Comparison of ENCODE assay signal across 10 mouse cellular contexts in the genomic region with DNA sequence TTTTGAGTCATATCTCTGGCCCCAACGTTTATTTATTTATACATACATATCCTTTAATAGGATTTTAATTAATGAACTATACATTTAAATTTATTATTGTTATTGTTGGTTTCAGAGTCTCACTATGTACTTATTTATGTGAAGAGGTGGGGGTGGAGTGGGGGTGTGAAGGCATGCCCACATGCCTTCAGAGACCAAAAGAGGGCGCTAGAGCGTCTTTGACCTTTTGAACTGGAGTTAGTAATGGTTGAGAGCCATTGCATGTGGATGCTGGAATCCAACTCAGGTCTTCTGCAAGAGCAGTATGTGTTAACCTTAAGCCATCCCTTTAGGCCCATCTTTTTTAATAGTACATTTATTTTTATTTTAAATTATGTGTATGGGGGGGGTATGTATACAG. TPM values are rescaled to one million over a fixed set of nuclear protein-coding genes. Genes with fewer than 3 reads are reported as not detected.
DNase-seq lines count a peak whose midpoint lies in the region; ATAC-seq and TF ChIP-seq lines count a peak whose summit lies in the region.
"Had no signal": no experiment of that assay in that cellular context is flagged by ENCODE, and none has a peak within 500 bp of the region (broad histone marks: within the 10 kb centered on the region; RNA-seq: fewer than 3 reads in every experiment).

No protein-coding gene starts in this region.

- no peak overlapping the region for H3K4me2 ChIP-seq in kidney, postnatal 0 days (ENCODE audit: low read length)
- H3K4me2 ChIP-seq in kidney, embryonic 16.5 days (replicated peaks; ENCODE audit: low read depth, low read length), result no peak overlapping the region

- H3K36me3 ChIP-seq in kidney, postnatal 0 days (ENCODE audit: insufficient read depth, low read length), result peaks cover 19% of the 10 kb centered on the region
- H3K36me3 ChIP-seq in kidney, embryonic 16.5 days (ENCODE audit: insufficient read depth, low read length), result peaks cover 22% of the 10 kb centered on the region
- H3K36me3 ChIP-seq in MEL (ENCODE audit: control insufficient read depth in 1 of 2, insufficient read depth in 2 of 2, low read length in 2 of 2), result peaks cover 2 to 22% of the 10 kb centered on the region in 2 experiments; a peak in 3 of 4 replicates

- no peak for DNase-seq in kidney, postnatal 0 days (ENCODE audit: low spot score)
- peak; percentile 52 for DNase-seq in MEL (ENCODE audit: low read depth, low spot score)
- peak; percentile 59 for DNase-seq in lung, postnatal 36 days
- DNase-seq in frontal cortex, postnatal 25 days (ENCODE audit: low spot score in 2 of 2), result no peak
- DNase-seq in right cerebral cortex, postnatal 25 days, result no peak
- no peak for DNase-seq in cerebellum, postnatal 25 days

- no peaks in the 10 kb centered on the region for H3K9me3 ChIP-seq in kidney, postnatal 0 days (replicated peaks; ENCODE audit: low read length)
- no peaks in the 10 kb centered on the region for H3K9me3 ChIP-seq in kidney, embryonic 16.5 days (ENCODE audit: low read length)
- H3K9me3 ChIP-seq in MEL (replicated peaks; ENCODE audit: insufficient read depth, low read length), result no peaks in the 10 kb centered on the region
- H3K9me3 ChIP-seq: heart, embryonic 13.5 days; neural tube, embryonic 12.5 days had no signal

- no peak for ATAC-seq in kidney, postnatal 0 days (replicated peaks; ENCODE audit: low FRiP score, low read depth)
- no peak for ATAC-seq in kidney, embryonic 16.5 days (ENCODE audit: low FRiP score, low TSS enrichment)

- no peak overlapping the region for H3K27ac ChIP-seq in kidney, postnatal 0 days
- no peak overlapping the region for H3K27ac ChIP-seq in kidney, embryonic 16.5 days (ENCODE audit: low read length)
- H3K27ac ChIP-seq in MEL (ENCODE audit: control insufficient read depth, low read depth, low read length), result peak overlapping the region; percentile 93; the same call in 1 of the 2 replicates
- H3K27ac ChIP-seq in cortical plate, adult 2 months (ENCODE audit: insufficient read depth, low read length), result no peak overlapping the region

- WGBS in kidney, postnatal 0 days, result 41% methylated on average over 3 of the region's 3 CpGs
- 48% methylated on average over 3 of the region's 3 CpGs for WGBS in kidney, embryonic 16.5 days

- no peak overlapping the region for H3K4me3 ChIP-seq in kidney, postnatal 0 days (replicated peaks; ENCODE audit: low read depth, low read length)
- H3K4me3 ChIP-seq in kidney, embryonic 16.5 days (ENCODE audit: low read length), result no peak overlapping the region
- H3K4me3 ChIP-seq in MEL (ENCODE audit: control insufficient read depth in 1 of 2, insufficient read depth in 1 of 2, low read depth in 2 of 2, low read length in 2 of 2), result no peak overlapping the region; a peak in 1 of 4 replicates
- no peak overlapping the region for H3K4me3 ChIP-seq in cortical plate, adult 2 months (ENCODE audit: insufficient read depth, low read length)

- TF ChIP-seq EP300 in MEL (IDR thresholded peaks at IDR 0.05; ENCODE audit: low read depth in 1 of 2, low read length in 2 of 2), result no peak

- no peak for TF ChIP-seq POLR2A in MEL (IDR thresholded peaks at IDR 0.05; ENCODE audit: control insufficient read depth in 1 of 2, insufficient read depth in 1 of 2, low read depth in 1 of 2, low read length in 2 of 2, poor library complexity in 1 of 2)
- TF ChIP-seq POLR2A in cortical plate, adult 2 months (IDR thresholded peaks at IDR 0.05; ENCODE audit: extremely low read depth, insufficient read depth, low read length), result no peak

- H3K79me2 ChIP-seq in MEL (ENCODE audit: control insufficient read depth, insufficient read depth, low read length, poor library complexity), result peaks cover 32% of the 10 kb centered on the region

- no peak for TF ChIP-seq RAD21 in MEL (IDR thresholded peaks at IDR 0.05; ENCODE audit: low read depth, low read length)

- no peak overlapping the region for H3K9ac ChIP-seq in kidney, postnatal 0 days (ENCODE audit: low read depth, low read length)
- H3K9ac ChIP-seq in kidney, embryonic 16.5 days (replicated peaks; ENCODE audit: low read length), result no peak overlapping the region
- H3K9ac ChIP-seq in MEL (ENCODE audit: control insufficient read depth, low read depth, low read length, poor library complexity, severe bottlenecking), result no peak overlapping the region

- peak; percentile 42; the same call in 1 of the 2 replicates for TF ChIP-seq CTCF in kidney, postnatal 0 days (IDR thresholded peaks at IDR 0.05; ENCODE audit: low read depth)
- peak; percentile 40 to 63 (median 53) for TF ChIP-seq CTCF in MEL (IDR thresholded peaks at IDR 0.05 in 2 of 3, conservative IDR thresholded peaks at IDR 0.05 in 1 of 3; ENCODE audit: control insufficient read depth in 1 of 3, insufficient read depth in 1 of 3, low read depth in 2 of 3, low read length in 3 of 3, poor library complexity in 1 of 3, severe bottlenecking in 1 of 3)
- TF ChIP-seq CTCF in cortical plate, adult 2 months (IDR thresholded peaks at IDR 0.05; ENCODE audit: extremely low read depth, insufficient read depth, low read length), result 0 out of 2 replicates have a peak, but pooled peaks have one; percentile 2

- peaks cover 12% of the 10 kb centered on the region for H3K4me1 ChIP-seq in kidney, postnatal 0 days (replicated peaks; ENCODE audit: insufficient read depth, low read length)
- peaks cover 26% of the 10 kb centered on the region for H3K4me1 ChIP-seq in kidney, embryonic 16.5 days (ENCODE audit: insufficient read depth, low read length)
- H3K4me1 ChIP-seq in MEL (ENCODE audit: control insufficient read depth in 1 of 2, insufficient read depth in 2 of 2, low read length in 2 of 2), result peaks cover 0 to 9% of the 10 kb centered on the region in 2 experiments; a peak in 3 of 4 replicates
- H3K4me1 ChIP-seq in cortical plate, adult 2 months (ENCODE audit: control insufficient read depth, insufficient read depth, low read length), result peaks cover 8% of the 10 kb centered on the region; the same call in 1 of the 2 replicates

- no peaks in the 10 kb centered on the region for H3K27me3 ChIP-seq in kidney, postnatal 0 days (ENCODE audit: insufficient read depth, low read length)
- H3K27me3 ChIP-seq in kidney, embryonic 16.5 days (ENCODE audit: insufficient read depth, low read length), result no peaks in the 10 kb centered on the region
- no peaks in the 10 kb centered on the region for H3K27me3 ChIP-seq in MEL (ENCODE audit: control insufficient read depth in 1 of 2, insufficient read depth in 2 of 2, low read length in 2 of 2)
- H3K27me3 ChIP-seq: heart, embryonic 13.5 days; neural tube, embryonic 12.5 days had no signal

TF ChIP-seq in MEL, 35 proteins besides CTCF, POLR2A, EP300 and RAD21:
- peak; percentile 63; the same call in 1 of the 2 replicates for TF ChIP-seq MAZ (IDR thresholded peaks at IDR 0.05; ENCODE audit: low read depth, low read length)
- TF ChIP-seq RCOR1 (IDR thresholded peaks at IDR 0.05; ENCODE audit: low read depth, low read length), result no peak
- TF ChIP-seq ZMIZ1 (IDR thresholded peaks at IDR 0.05; ENCODE audit: low read depth, low read length), result no peak
- TF ChIP-seq BHLHE40 (IDR thresholded peaks at IDR 0.05; ENCODE audit: borderline replicate concordance, low read depth, low read length), result no peak
- no peak for TF ChIP-seq GATA1 (IDR thresholded peaks at IDR 0.05; ENCODE audit: low read depth, low read length)
- no peak for TF ChIP-seq TBP (IDR thresholded peaks at IDR 0.05; ENCODE audit: low read depth, low read length)
- no peak for TF ChIP-seq CHD1 (IDR thresholded peaks at IDR 0.05; ENCODE audit: low read depth, low read length)
- TF ChIP-seq MXI1 (IDR thresholded peaks at IDR 0.05; ENCODE audit: low read depth, low read length), result no peak; the same call in 1 of the 2 replicates
- TF ChIP-seq UBTF (IDR thresholded peaks at IDR 0.05; ENCODE audit: borderline replicate concordance, insufficient read depth, low read depth, low read length), result no peak
- TF ChIP-seq USF1 (IDR thresholded peaks at IDR 0.05; ENCODE audit: low read depth, low read length), result no peak
- TF ChIP-seq MAX (IDR thresholded peaks at IDR 0.05; ENCODE audit: low read length), result 0 out of 2 replicates have a peak, but pooled peaks have one; percentile 49
- TF ChIP-seq USF2 (IDR thresholded peaks at IDR 0.05; ENCODE audit: borderline replicate concordance in 1 of 2, insufficient read depth in 1 of 2, low read depth in 1 of 2, low read length in 2 of 2), result no peak
- no peak for TF ChIP-seq NRF1 (IDR thresholded peaks at IDR 0.05; ENCODE audit: insufficient read depth, low read depth, low read length, poor library complexity, severe bottlenecking)
- TF ChIP-seq POLR2AphosphoS5 (IDR thresholded peaks at IDR 0.05; ENCODE audit: borderline replicate concordance, low read depth, low read length), result no peak
- 0 out of 2 replicates have a peak, but pooled peaks have one; percentile 40 for TF ChIP-seq MYC (IDR thresholded peaks at IDR 0.05; ENCODE audit: low read depth, low read length)
- TF ChIP-seq CHD2 (IDR thresholded peaks at IDR 0.05; ENCODE audit: low read length), result no peak

RNA-seq across cellular contexts. Expression of a gene that starts 1.5 kb away (rescaled TPM):
- 22.6 and 22.9 TPM in 2 replicates for polyA plus RNA-seq in kidney, postnatal 0 days (2015; fragmentation: Nextera tagmentation; extraction: Ambion mirVana)
- polyA plus RNA-seq in kidney, embryonic 16.5 days (2015; fragmentation: Nextera tagmentation; extraction: Ambion mirVana), result 33.4 and 35.1 TPM in 2 replicates
- 69.1 and 72.9 TPM in 2 replicates for total RNA-seq in MEL (2012; rRNA removed)
- polyA plus RNA-seq in MEL (2012; ENCODE audit: insufficient read depth in 1 of 2, insufficient read length in 2 of 2, low read depth in 1 of 2, low replicate concordance in 2 of 2, missing spikeins in 1 of 2), result 10 to 100 TPM; 44.5 to 81.5 TPM
- 58.4 and 61.7 TPM in 2 replicates for polyA plus RNA-seq in cortical plate, adult 2 months (2012; rRNA removed)

RNA-seq across cellular contexts. Expression of a gene that starts 17.5 kb away (rescaled TPM):
- 58.8 and 65.6 TPM in 2 replicates for polyA plus RNA-seq in kidney, postnatal 0 days (2015; fragmentation: Nextera tagmentation; extraction: Ambion mirVana)
- 57.6 and 58.2 TPM in 2 replicates for polyA plus RNA-seq in kidney, embryonic 16.5 days (2015; fragmentation: Nextera tagmentation; extraction: Ambion mirVana)
- 44.6 and 45.1 TPM in 2 replicates for total RNA-seq in MEL (2012; rRNA removed)
- polyA plus RNA-seq in MEL (2012; ENCODE audit: insufficient read depth in 1 of 2, insufficient read length in 2 of 2, low read depth in 1 of 2, low replicate concordance in 2 of 2, missing spikeins in 1 of 2), result 10 to 100 TPM in 1 of 2 experiments, not detected in 1; 76.0 TPM
- polyA plus RNA-seq in cortical plate, adult 2 months (2012; rRNA removed), result 43.7 and 45.3 TPM in 2 replicates

RNA-seq across cellular contexts. Expression of a gene that starts 36.1 kb away (rescaled TPM):
- 14.5 and 17.4 TPM in 2 replicates for polyA plus RNA-seq in kidney, postnatal 0 days (2015; fragmentation: Nextera tagmentation; extraction: Ambion mirVana)
- 26.3 and 27.0 TPM in 2 replicates for polyA plus RNA-seq in kidney, embryonic 16.5 days (2015; fragmentation: Nextera tagmentation; extraction: Ambion mirVana)
- 19.3 and 20.5 TPM in 2 replicates for total RNA-seq in MEL (2012; rRNA removed)
- polyA plus RNA-seq in MEL (2012; ENCODE audit: insufficient read depth in 1 of 2, insufficient read length in 2 of 2, low read depth in 1 of 2, low replicate concordance in 2 of 2, missing spikeins in 1 of 2), result 10 to 100 TPM in 1 of 2 experiments, not detected in 1; 30.3 TPM
- polyA plus RNA-seq in cortical plate, adult 2 months (2012; rRNA removed), result 11.7 and 11.9 TPM in 2 replicates

Comparison
In these comparisons a context has a peak if more than half of its experiments do, and no peak if none do; other contexts are left out.
1. DNase-seq: peak in MEL (single experiment) and lung, postnatal 36 days (single experiment); none in kidney, postnatal 0 days (single experiment), frontal cortex, postnatal 25 days (0 of 2), right cerebral cortex, postnatal 25 days (single experiment) and cerebellum, postnatal 25 days (0 of 2).
2. CTCF ChIP-seq: peak in every context shown above with its lines; median percentile 53 in MEL; 42 in kidney, postnatal 0 days; 2 in cortical plate, adult 2 months.